Mouse (Mus musculus): ENCODE measurements around the gene Trim71. TPM values are rescaled to one million over a fixed set of nuclear protein-coding genes. Genes with fewer than 3 reads are reported as not detected.

The Trim71 gene
- polyA plus RNA-seq, 1 experiment from 2014 or later, result 0.32 TPM

- no peak overlapping the region for H3K9ac ChIP-seq
- H3K36me3 ChIP-seq, result peaks cover 3% of the 10 kb centered on the region
- no peak overlapping the region for H3K4me3 ChIP-seq
- H3K4me2 ChIP-seq, result no peak overlapping the region
- H3K9me3 ChIP-seq, result peaks cover 3% of the 10 kb centered on the region
- H3K4me1 ChIP-seq (replicated peaks), result no peaks in the 10 kb centered on the region
- no peak for ATAC-seq (ENCODE audit: low read depth)
- H3K27me3 ChIP-seq, result no peaks in the 10 kb centered on the region
- no peak overlapping the region for H3K27ac ChIP-seq (replicated peaks)
- WGBS, result 44% methylated on average over 9 of the region's 9 CpGs
Observed at GRCm38 (mm10) chr9:114518812-114519477, 45.2 kb downstream of the Trim71 start.

DNA sequence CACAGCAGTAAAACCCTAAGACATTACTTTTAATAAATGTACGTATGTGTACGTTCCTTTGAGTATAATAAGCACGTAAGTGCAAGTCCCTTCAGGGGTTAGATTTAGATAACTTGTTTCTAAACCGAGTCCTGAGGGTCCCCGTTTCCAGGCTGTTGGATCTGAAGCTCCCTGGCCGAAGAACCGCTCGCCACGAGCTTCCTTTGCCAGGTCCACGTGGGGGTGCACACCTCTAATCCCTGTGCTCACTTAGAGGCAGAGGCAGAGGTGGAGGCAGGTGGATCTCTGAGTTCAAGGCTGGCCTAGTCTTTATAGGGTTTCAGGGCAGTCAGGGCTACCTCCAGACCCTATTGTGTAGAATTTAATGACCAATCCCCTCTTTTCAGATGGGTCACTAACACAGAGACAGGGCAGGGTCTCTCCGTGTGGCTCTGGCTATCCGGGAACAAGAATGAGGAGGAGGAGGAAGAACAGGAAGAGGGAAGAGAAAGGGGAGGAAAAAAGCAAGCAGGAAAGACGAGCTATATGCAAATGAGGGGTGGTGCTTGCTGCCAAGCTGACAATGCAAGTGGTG lies 46.2 kb downstream of the Trim71 start:
- H3K4me3 ChIP-seq, result no peak overlapping the region
- no peak for ATAC-seq (ENCODE audit: low read depth)
- no peak overlapping the region for H3K27ac ChIP-seq (replicated peaks)
- H3K9me3 ChIP-seq, result peaks cover 13% of the 10 kb centered on the region
- peaks cover 12% of the 10 kb centered on the region for H3K36me3 ChIP-seq
- no peaks in the 10 kb centered on the region for H3K27me3 ChIP-seq
- no peak overlapping the region for H3K4me2 ChIP-seq
- H3K4me1 ChIP-seq (replicated peaks), result no peaks in the 10 kb centered on the region
- 84% methylated on average over 13 of the region's 13 CpGs for WGBS
- H3K9ac ChIP-seq, result no peak overlapping the region

DNA sequence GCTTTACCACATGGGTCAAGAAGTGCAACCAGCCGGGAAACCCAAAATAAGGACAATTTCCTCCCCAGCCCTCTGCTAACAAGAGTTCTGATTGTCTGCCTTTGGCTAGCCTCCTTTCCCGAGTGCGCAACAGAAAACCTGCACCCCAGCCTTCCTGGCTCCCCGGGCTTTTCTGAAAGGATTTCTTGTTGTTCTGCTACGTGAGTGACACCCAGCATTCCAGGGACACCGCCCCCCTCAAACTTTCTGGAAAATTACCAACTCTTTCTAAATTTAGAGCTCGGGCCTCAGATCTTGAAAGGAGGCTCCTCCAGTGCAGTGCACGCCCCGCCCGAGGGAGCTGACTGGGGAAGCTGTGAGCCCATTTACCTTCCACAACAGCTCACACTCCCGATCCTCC lies 48.8 kb downstream of the Trim71 start, which contains the start of gene C130032M10Rik:
Gene C130032M10Rik (plus strand): TSS at position 334 of the 400 bp plus-strand sequence.
- Histone ChIP-seq H3K4me1 (replicated peaks) (no peaks in the 10 kb centered on the region), H3K4me3 (no peak within 1 kb of the TSS), H3K4me2 (no peak within 1 kb of the TSS), H3K27ac (replicated peaks) (no peak within 1 kb of the TSS), H3K36me3 (peaks cover 29% of the 10 kb centered on the region), H3K9me3 (peaks cover 32% of the 10 kb centered on the region), H3K9ac (no peak within 1 kb of the TSS), H3K27me3 (no peaks in the 10 kb centered on the region)
- no peak for ATAC-seq (ENCODE audit: low read depth)
- WGBS, result 81% methylated on average over 11 of the region's 11 CpGs

- H3K4me2 ChIP-seq, result no peak overlapping the region
- H3K9ac ChIP-seq, result no peak overlapping the region
- peaks cover 32% of the 10 kb centered on the region for H3K9me3 ChIP-seq
- no peaks in the 10 kb centered on the region for H3K4me1 ChIP-seq (replicated peaks)
- H3K27ac ChIP-seq (replicated peaks), result no peak overlapping the region
- ATAC-seq (ENCODE audit: low read depth), result no peak
- WGBS, result 96% methylated on average over 21 of the region's 21 CpGs
- peaks cover 29% of the 10 kb centered on the region for H3K36me3 ChIP-seq
- no peaks in the 10 kb centered on the region for H3K27me3 ChIP-seq
- no peak overlapping the region for H3K4me3 ChIP-seq
Observed at GRCm38 (mm10) chr9:114512831-114513230, 51.3 kb downstream of the Trim71 start.

GRCm38 (mm10) chr9:114509785-114510184 lies 54.4 kb downstream of the Trim71 start:
- peaks cover 32% of the 10 kb centered on the region for H3K9me3 ChIP-seq
- H3K9ac ChIP-seq, result no peak overlapping the region
- ATAC-seq (ENCODE audit: low read depth), result no peak
- H3K27me3 ChIP-seq, result no peaks in the 10 kb centered on the region
- no peak overlapping the region for H3K27ac ChIP-seq (replicated peaks)
- no peaks in the 10 kb centered on the region for H3K4me1 ChIP-seq (replicated peaks)
- no peak overlapping the region for H3K4me3 ChIP-seq
- WGBS, result 93% methylated on average over 9 of the region's 9 CpGs
- peaks cover 29% of the 10 kb centered on the region for H3K36me3 ChIP-seq
- H3K4me2 ChIP-seq, result no peak overlapping the region

- Histone ChIP-seq H3K36me3 (peaks cover 10% of the 10 kb centered on the region), H3K4me3 (no peak overlapping the region), H3K9me3 (peaks cover 14% of the 10 kb centered on the region), H3K27ac (replicated peaks) (no peak overlapping the region), H3K4me1 (replicated peaks) (no peaks in the 10 kb centered on the region), H3K27me3 (no peaks in the 10 kb centered on the region), H3K4me2 (no peak overlapping the region), H3K9ac (no peak overlapping the region)
- no peak for ATAC-seq (ENCODE audit: low read depth)
- WGBS, result 94% methylated on average over 9 of the region's 9 CpGs
Observed at GRCm38 (mm10) chr9:114507421-114507820, 56.7 kb downstream of the Trim71 start.

DNA sequence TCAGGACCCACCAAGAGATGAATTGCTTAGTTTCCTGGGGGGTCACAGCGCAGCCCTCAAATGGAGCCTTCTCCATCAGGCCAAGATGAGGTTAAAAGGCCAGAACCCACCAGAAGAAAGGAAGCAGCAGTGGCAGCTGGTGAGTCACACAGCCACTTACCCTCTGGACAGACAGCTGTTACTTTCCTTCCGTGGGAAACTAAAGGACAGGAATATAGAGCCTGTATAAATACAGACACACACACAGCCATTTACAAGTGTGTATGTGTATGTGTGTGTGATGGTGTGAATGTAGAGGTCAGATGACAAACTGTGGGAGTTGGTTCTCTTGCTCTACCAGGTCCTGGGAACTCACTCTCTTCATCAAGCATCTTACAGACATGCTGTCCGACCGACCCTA lies 57.6 kb downstream of the Trim71 start:
- H3K36me3 ChIP-seq, result peaks cover 4% of the 10 kb centered on the region; the same call in 1 of the 2 replicates
- H3K4me1 ChIP-seq (replicated peaks), result no peaks in the 10 kb centered on the region
- 79% methylated on average over 4 of the region's 4 CpGs for WGBS

DNA sequence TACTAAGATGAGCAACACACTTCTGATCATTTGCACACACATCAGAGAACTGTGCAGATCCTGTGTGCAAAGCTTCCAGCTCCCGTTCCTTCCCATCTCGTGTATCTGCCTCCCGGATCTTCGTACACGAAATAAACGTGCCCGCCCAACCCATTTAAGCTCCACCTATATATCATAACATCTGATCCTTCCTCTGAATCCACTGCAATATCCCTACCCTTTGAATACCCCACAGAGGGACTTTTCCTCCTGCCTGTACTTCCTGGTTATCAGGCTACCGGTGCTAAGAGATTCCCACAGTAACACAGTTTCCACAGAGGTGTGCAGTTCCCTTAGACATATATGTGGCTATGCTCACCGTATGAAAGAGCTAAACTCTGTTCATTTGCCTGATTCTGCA lies 59.4 kb downstream of the Trim71 start, which contains the start of gene Ccr4:
Gene Ccr4 (minus strand): TSS at position 101 of the 400 bp plus-strand sequence.
- Histone ChIP-seq H3K4me1 (replicated peaks) (no peaks in the 10 kb centered on the region), H3K9me3 (no peaks in the 10 kb centered on the region), H3K27me3 (no peaks in the 10 kb centered on the region), H3K4me3 (no peak within 1 kb of the TSS), H3K9ac (no peak within 1 kb of the TSS), H3K36me3 (no peaks in the 10 kb centered on the region; the same call in 1 of the 2 replicates), H3K27ac (replicated peaks) (no peak within 1 kb of the TSS), H3K4me2 (no peak within 1 kb of the TSS)
- WGBS, result 89% methylated on average over 9 of the region's 9 CpGs
- no peak for ATAC-seq (ENCODE audit: low read depth)

More for the DNA sequence above, 57.6 kb downstream of the Trim71 start:
- Histone ChIP-seq H3K4me3 (no peak overlapping the region), H3K9me3 (peaks cover 7% of the 10 kb centered on the region), H3K27ac (replicated peaks) (no peak overlapping the region), H3K9ac (no peak overlapping the region), H3K4me2 (no peak overlapping the region), H3K27me3 (no peaks in the 10 kb centered on the region)
- no peak for ATAC-seq (ENCODE audit: low read depth)

DNA sequence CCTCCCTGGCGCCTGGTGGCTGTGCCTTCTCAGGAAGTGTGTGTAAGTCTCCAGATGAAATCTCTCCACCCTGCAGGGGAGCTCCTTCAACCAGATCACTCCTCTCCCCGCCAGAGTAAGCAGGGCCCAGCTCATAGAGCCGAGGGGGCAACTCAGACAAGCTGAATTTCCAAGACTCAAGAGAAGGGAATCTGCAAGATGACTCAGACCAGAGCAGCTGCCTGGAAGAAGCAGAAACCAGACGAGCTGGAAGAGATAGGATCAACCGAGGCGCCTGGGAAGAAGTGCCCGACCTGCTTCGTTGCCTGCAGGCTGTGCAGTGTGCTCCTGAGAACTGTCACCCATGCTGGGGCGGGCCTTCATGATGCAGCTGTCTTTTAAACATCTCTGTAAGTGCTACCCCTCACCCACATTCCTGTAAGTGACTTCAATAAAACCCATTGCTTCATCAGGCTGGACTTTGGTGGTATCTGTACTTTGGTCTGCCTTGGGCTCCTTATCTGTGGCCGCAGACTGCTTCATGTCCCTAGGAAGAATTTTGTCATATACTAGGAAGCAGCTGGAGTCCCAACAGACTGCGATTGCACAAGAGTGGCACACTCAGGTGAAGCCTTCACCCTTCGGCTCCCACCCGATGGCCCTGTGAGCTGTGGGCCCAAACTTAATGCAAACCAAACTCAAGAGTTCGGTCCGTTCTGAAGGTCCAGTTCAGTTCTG lies 61.3 kb downstream of the Trim71 start:
- no peak for ATAC-seq (ENCODE audit: low read depth)
- Histone ChIP-seq H3K27ac (replicated peaks) (no peak overlapping the region), H3K9ac (no peak overlapping the region), H3K9me3 (no peaks in the 10 kb centered on the region), H3K4me2 (no peak overlapping the region), H3K36me3 (no peaks in the 10 kb centered on the region), H3K4me1 (replicated peaks) (0 out of 2 replicates have a peak, but pooled peaks cover 3% of the 10 kb centered on the region), H3K4me3 (no peak overlapping the region), H3K27me3 (no peaks in the 10 kb centered on the region)
- WGBS, result 76% methylated on average over 15 of the region's 15 CpGs

GRCm38 (mm10) chr9:114501913-114502312 lies 62.3 kb downstream of the Trim71 start:
- H3K27ac ChIP-seq (replicated peaks), result no peak overlapping the region
- H3K9ac ChIP-seq, result no peak overlapping the region
- H3K27me3 ChIP-seq, result no peaks in the 10 kb centered on the region
- ATAC-seq (ENCODE audit: low read depth), result no peak
- no peaks in the 10 kb centered on the region for H3K9me3 ChIP-seq
- no peak overlapping the region for H3K4me3 ChIP-seq
- 0 out of 2 replicates have a peak, but pooled peaks cover 3% of the 10 kb centered on the region for H3K4me1 ChIP-seq (replicated peaks)
- 97% methylated on average over 11 of the region's 11 CpGs for whole genome bisulfite sequencing
- no peaks in the 10 kb centered on the region for H3K36me3 ChIP-seq
- no peak overlapping the region for H3K4me2 ChIP-seq

DNA sequence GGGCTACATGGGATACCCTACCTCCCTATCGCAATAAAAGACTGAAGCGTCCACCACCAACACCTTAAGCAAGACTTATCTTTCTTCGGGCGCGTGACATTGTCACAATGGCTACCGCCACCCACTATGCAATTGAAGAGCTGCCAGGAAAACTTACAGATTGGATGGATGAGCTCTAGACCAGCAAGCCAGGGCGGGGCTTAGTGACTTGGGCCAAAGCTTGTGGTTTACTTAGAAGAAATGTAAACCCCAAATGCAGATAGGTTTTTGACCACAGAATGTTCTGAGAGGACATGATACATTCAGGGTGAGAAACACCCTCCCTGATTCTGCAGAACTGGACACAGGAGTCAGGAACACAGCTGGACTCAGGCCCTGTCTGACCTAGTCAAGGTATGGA lies 63.1 kb downstream of the Trim71 start:
- WGBS, result 95% methylated on average over 7 of the region's 7 CpGs
- no peak overlapping the region for H3K27ac ChIP-seq (replicated peaks)

More for the DNA sequence above, 63.1 kb downstream of the Trim71 start:
- no peak for ATAC-seq (ENCODE audit: low read depth)
- Histone ChIP-seq H3K9ac (no peak overlapping the region), H3K4me1 (replicated peaks) (0 out of 2 replicates have a peak, but pooled peaks cover 3% of the 10 kb centered on the region), H3K9me3 (no peaks in the 10 kb centered on the region), H3K4me3 (no peak overlapping the region), H3K4me2 (no peak overlapping the region), H3K36me3 (no peaks in the 10 kb centered on the region), H3K27me3 (no peaks in the 10 kb centered on the region)

Measured in neural tube, embryonic 13.5 days (tissue).